Mouse (Mus musculus) CH12.LX (cell line): ENCODE measurements around the gene Tpst1.

Experiments used
- CTCF ChIP-seq, 2 experiments: IDR thresholded peaks in 1 of 2; conservative IDR thresholded peaks in 1 of 2; 2 replicates each; pipeline ENCODE4 v1.5.1; 2011 to 2012; ENCODE audit warnings: low read depth in 2 of 2, low read length in 2 of 2, improper control_type of control experiment in 1 of 2, inconsistent platforms in 1 of 2, mild to moderate bottlenecking in 1 of 2, moderate library complexity in 1 of 2
- ELF1 ChIP-seq: IDR thresholded peaks from 2 replicates; pipeline ENCODE4 v1.6.1; 2014; ENCODE audit warnings: low read depth, mild to moderate bottlenecking, inconsistent platforms, low read length, improper control_type of control experiment
- EP300 ChIP-seq: IDR thresholded peaks from 2 replicates; pipeline ENCODE4 v1.6.1; 2011; ENCODE audit warnings: low read length, improper control_type of control experiment
- POLR2A ChIP-seq: IDR thresholded peaks from 2 replicates; pipeline ENCODE4 v1.6.1; 2011; ENCODE audit warnings: low read depth, mild to moderate bottlenecking, improper control_type of control experiment, low read length
- USF1 ChIP-seq: IDR thresholded peaks from 2 replicates; pipeline ENCODE4 v1.6.1; 2014; ENCODE audit warnings: low read depth, mild to moderate bottlenecking, inconsistent platforms, low read length, improper control_type of control experiment

- TF ChIP-seq POLR2A (no peak), USF1 (no peak), CTCF (conservative IDR thresholded peaks at IDR 0.05 in 1 of 2, IDR thresholded peaks at IDR 0.05 in 1 of 2; ENCODE audit: low read depth in 2 of 2, low read length in 2 of 2) (no peak), EP300 (no peak), ELF1 (no peak)
Observed at GRCm38 (mm10) chr5:130056303-130056702, 16.8 kb upstream of the Tpst1 start.
